Mouse (Mus musculus) bone marrow macrophage, adult 2 months (primary cell): Measurements from ENCODE around the gene 9930104L06Rik. TPM values are rescaled to one million over a fixed set of nuclear protein-coding genes. Genes with fewer than 3 reads are reported as not detected.

ENCODE experiments used
- H3K27ac ChIP-seq: 2 replicates; pipeline ENCODE4 v1.5.1; 2012; ENCODE audit warnings: low read depth, low read length; ENCODE audit not compliant: insufficient read depth
- H3K4me1 ChIP-seq: 2 replicates; pipeline ENCODE4 v1.6.1; 2012; ENCODE audit warnings: low read length; ENCODE audit not compliant: control insufficient read depth, insufficient read depth
- H3K4me3 ChIP-seq: 2 replicates; pipeline ENCODE4 v1.5.1; 2012; ENCODE audit warnings: mild to moderate bottlenecking, low read length, moderate library complexity; ENCODE audit not compliant: insufficient read depth
- CTCF ChIP-seq: IDR thresholded peaks from 2 replicates; pipeline ENCODE4 v1.5.1; 2012; ENCODE audit warnings: low read depth, mild to moderate bottlenecking, low read length, moderate library complexity
- POLR2A ChIP-seq: IDR thresholded peaks from 2 replicates; pipeline ENCODE4 v1.6.1; 2012; ENCODE audit warnings: mild to moderate bottlenecking, low read depth, low read length, borderline replicate concordance
- polyA plus RNA-seq: library from polyadenylated mRNA; stranded (reverse); fragments of >200 nt; gene quantifications from 2 replicates; pipeline ENCODE4 v1.2.4, GENCODE M21; 2012; ENCODE audit not compliant: missing spikeins, insufficient read depth, insufficient read length

9930104L06Rik gene
- polyA plus RNA-seq, 1 experiment = 11.2 TPM

GRCm38 (mm10) chr4:124972316-124972715, 35.5 kb downstream of the 9930104L06Rik start:
- no peak for TF ChIP-seq POLR2A
- H3K4me3 ChIP-seq = no peak overlapping the region

GRCm38 (mm10) chr4:124973296-124973695, 36.4 kb downstream of the 9930104L06Rik start:
- H3K27ac ChIP-seq = no peak overlapping the region
- no peak overlapping the region for H3K4me3 ChIP-seq
- TF ChIP-seq CTCF = no peak
- no peak for TF ChIP-seq POLR2A
- no peaks in the 10 kb centered on the region for H3K4me1 ChIP-seq

More at GRCm38 (mm10) chr4:124972316-124972715, 35.5 kb downstream of the 9930104L06Rik start:
- no peaks in the 10 kb centered on the region for H3K4me1 ChIP-seq
- H3K27ac ChIP-seq = no peak overlapping the region

GRCm38 (mm10) chr4:124978201-124978600, 41.4 kb downstream of the 9930104L06Rik start:
- H3K4me1 ChIP-seq = no peaks in the 10 kb centered on the region
- no peak overlapping the region for H3K27ac ChIP-seq
- TF ChIP-seq POLR2A = no peak
- TF ChIP-seq CTCF = no peak
- H3K4me3 ChIP-seq = no peak overlapping the region

GRCm38 (mm10) chr4:124983893-124984526, 47.2 kb downstream of the 9930104L06Rik start:
- no peak overlapping the region for H3K27ac ChIP-seq
- TF ChIP-seq CTCF (peak; percentile 75), POLR2A (no peak)
- no peaks in the 10 kb centered on the region for H3K4me1 ChIP-seq
- no peak overlapping the region for H3K4me3 ChIP-seq

GRCm38 (mm10) chr4:124984871-124985670, 48.2 kb downstream of the 9930104L06Rik start:
- Histone ChIP-seq H3K27ac (no peak overlapping the region), H3K4me3 (no peak overlapping the region), H3K4me1 (peaks cover 3% of the 10 kb centered on the region; the same call in 1 of the 2 replicates)
- TF ChIP-seq POLR2A (no peak), CTCF (no peak)

- H3K4me1 ChIP-seq = peaks cover 5% of the 10 kb centered on the region; the same call in 1 of the 2 replicates
- no peak within 1 kb of the TSS for H3K27ac ChIP-seq
- peak within 1 kb of the TSS; percentile 31; the same call in 1 of the 2 replicates for H3K4me3 ChIP-seq
- TF ChIP-seq CTCF = no peak
- no peak for TF ChIP-seq POLR2A
Observed at GRCm38 (mm10) chr4:124985671-124986602, 49.1 kb downstream of the 9930104L06Rik start, which contains the start of gene Rspo1. Rspo1 (plus strand) TSS chr4:124986430.

- H3K27ac ChIP-seq = no peak overlapping the region
- peak overlapping the region; percentile 31; the same call in 1 of the 2 replicates for H3K4me3 ChIP-seq
- peaks cover 10% of the 10 kb centered on the region; the same call in 1 of the 2 replicates for H3K4me1 ChIP-seq
- TF ChIP-seq CTCF (no peak), POLR2A (no peak)
Observed at GRCm38 (mm10) chr4:124986739-124987710, 50.2 kb downstream of the 9930104L06Rik start.

- no peak for TF ChIP-seq CTCF
- no peak for TF ChIP-seq POLR2A
- no peak overlapping the region for H3K27ac ChIP-seq
- no peak overlapping the region for H3K4me3 ChIP-seq
- H3K4me1 ChIP-seq = peaks cover 10% of the 10 kb centered on the region; the same call in 1 of the 2 replicates
Observed at GRCm38 (mm10) chr4:124987711-124988097, 50.9 kb downstream of the 9930104L06Rik start.
